Mouse (Mus musculus): ENCODE measurements around the gene Tmem11.

Tmem11 gene

GRCm38 (mm10) chr11:60878675-60879294, at the start of gene Tmem11:
Gene Tmem11 (minus strand): TSS chr11:60879272.
- peak; percentile 97 for DNase-seq (ENCODE audit: low read depth, low spot score)

- DNase-seq (ENCODE audit: low read depth, low spot score): peak; percentile 96
Observed at GRCm38 (mm10) chr11:60927264-60927663, 48.2 kb upstream of the Tmem11 start.

- DNase-seq (ENCODE audit: low read depth, low spot score): no peak
Observed at GRCm38 (mm10) chr11:60924981-60925380, 45.9 kb upstream of the Tmem11 start.

GRCm38 (mm10) chr11:60924498-60924897, 45.4 kb upstream of the Tmem11 start:
- DNase-seq (ENCODE audit: low read depth, low spot score): no peak

- no peak for DNase-seq (ENCODE audit: low read depth, low spot score)
Observed at GRCm38 (mm10) chr11:60922964-60923363, 43.9 kb upstream of the Tmem11 start.

- no peak for DNase-seq (ENCODE audit: low read depth, low spot score)
Observed at GRCm38 (mm10) chr11:60922195-60922594, 43.1 kb upstream of the Tmem11 start.

- no peak for DNase-seq (ENCODE audit: low read depth, low spot score)
Observed at GRCm38 (mm10) chr11:60920021-60920420, 40.9 kb upstream of the Tmem11 start.

- no peak for DNase-seq (ENCODE audit: low read depth, low spot score)
Observed at GRCm38 (mm10) chr11:60915201-60915600, 36.1 kb upstream of the Tmem11 start.

GRCm38 (mm10) chr11:60914491-60914890, 35.4 kb upstream of the Tmem11 start, which contains the start of gene Natd1:
Gene Natd1 (minus strand): TSS chr11:60914750.
- no peak for DNase-seq (ENCODE audit: low read depth, low spot score)

- DNase-seq (ENCODE audit: low read depth, low spot score): peak; percentile 86
Observed at GRCm38 (mm10) chr11:60913301-60914196, 34.5 kb upstream of the Tmem11 start.

- no peak for DNase-seq (ENCODE audit: low read depth, low spot score)
Observed at GRCm38 (mm10) chr11:60912525-60912973, 33.5 kb upstream of the Tmem11 start.

- no peak for DNase-seq (ENCODE audit: low read depth, low spot score)
Observed at GRCm38 (mm10) chr11:60909626-60910025, 30.6 kb upstream of the Tmem11 start.

- no peak for DNase-seq (ENCODE audit: low read depth, low spot score)
Observed at GRCm38 (mm10) chr11:60908073-60908472, 29.0 kb upstream of the Tmem11 start.

- DNase-seq (ENCODE audit: low read depth, low spot score): no peak
Observed at GRCm38 (mm10) chr11:60906449-60906848, 27.4 kb upstream of the Tmem11 start.

- no peak for DNase-seq (ENCODE audit: low read depth, low spot score)
Observed at GRCm38 (mm10) chr11:60905407-60906120, 26.5 kb upstream of the Tmem11 start.

GRCm38 (mm10) chr11:60903661-60904061, 24.6 kb upstream of the Tmem11 start:
- DNase-seq (ENCODE audit: low read depth, low spot score): no peak

- no peak for DNase-seq (ENCODE audit: low read depth, low spot score)
Observed at GRCm38 (mm10) chr11:60902486-60902885, 23.4 kb upstream of the Tmem11 start.

GRCm38 (mm10) chr11:60902001-60902400, 22.9 kb upstream of the Tmem11 start:
- DNase-seq (ENCODE audit: low read depth, low spot score): no peak

GRCm38 (mm10) chr11:60895915-60896314, 16.8 kb upstream of the Tmem11 start:
- DNase-seq (ENCODE audit: low read depth, low spot score): peak; percentile 89

- no peak for DNase-seq (ENCODE audit: low read depth, low spot score)
Observed at GRCm38 (mm10) chr11:60890744-60891143, 11.7 kb upstream of the Tmem11 start.

GRCm38 (mm10) chr11:60890286-60890685, 11.2 kb upstream of the Tmem11 start:
- DNase-seq (ENCODE audit: low read depth, low spot score): no peak

GRCm38 (mm10) chr11:60889861-60890260, 10.8 kb upstream of the Tmem11 start:
- DNase-seq (ENCODE audit: low read depth, low spot score): no peak

All from forelimb bud, embryonic 11.5 days (tissue).